Mouse (Mus musculus): Measurements from ENCODE around the gene Akr1a1. TPM values are rescaled to one million over a fixed set of nuclear protein-coding genes. Genes with fewer than 3 reads are reported as not detected.
"Not testable (repeated sequence)": the region's sequence is repeated elsewhere in the genome, so short reads cannot be mapped to it uniquely, and the experiment has no call there.

The Akr1a1 gene
- polyA plus RNA-seq, 1 experiment from 2014 or later, result 817 TPM

DNA sequence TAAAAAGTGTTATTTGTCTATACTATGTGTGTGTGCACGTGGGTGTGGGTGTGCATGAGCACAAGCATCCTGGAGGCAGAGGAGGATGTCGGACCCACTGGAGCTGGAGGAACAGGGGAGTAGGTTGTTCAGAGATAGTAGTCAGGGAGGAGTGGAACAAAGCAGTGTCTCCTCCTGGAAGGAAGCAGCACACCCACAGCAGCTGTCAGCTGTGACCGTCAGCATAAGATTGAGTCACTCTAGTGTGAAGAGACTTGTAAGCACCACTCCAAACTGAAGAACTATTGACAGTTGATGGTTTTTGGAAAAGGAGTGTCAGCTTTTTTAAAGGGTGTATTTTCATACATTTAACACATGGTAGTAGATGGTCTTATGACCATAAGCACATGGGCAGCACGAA, 15.1 kb upstream of the Akr1a1 start:
- Histone ChIP-seq H3K27ac (ENCODE audit: low read length) (no peak overlapping the region), H3K27me3 (ENCODE audit: control insufficient read depth, insufficient read depth, low read depth, low read length) (no peaks in the 10 kb centered on the region), H3K4me3 (ENCODE audit: low read length) (no peak overlapping the region), H3K4me1 (replicated peaks; ENCODE audit: control insufficient read depth, insufficient read depth, low read length) (no peaks in the 10 kb centered on the region), H3K36me3 (ENCODE audit: control insufficient read depth, insufficient read depth, low read length) (no peaks in the 10 kb centered on the region), H3K9me3 (ENCODE audit: control insufficient read depth, low read length) (no peaks in the 10 kb centered on the region), H3K9ac (ENCODE audit: low read length) (no peak overlapping the region), H3K4me2 (ENCODE audit: low read depth, low read length) (no peak overlapping the region)
- no peak for ATAC-seq (ENCODE audit: low read depth)
- WGBS, result 51% methylated on average over 4 of the region's 4 CpGs

DNA sequence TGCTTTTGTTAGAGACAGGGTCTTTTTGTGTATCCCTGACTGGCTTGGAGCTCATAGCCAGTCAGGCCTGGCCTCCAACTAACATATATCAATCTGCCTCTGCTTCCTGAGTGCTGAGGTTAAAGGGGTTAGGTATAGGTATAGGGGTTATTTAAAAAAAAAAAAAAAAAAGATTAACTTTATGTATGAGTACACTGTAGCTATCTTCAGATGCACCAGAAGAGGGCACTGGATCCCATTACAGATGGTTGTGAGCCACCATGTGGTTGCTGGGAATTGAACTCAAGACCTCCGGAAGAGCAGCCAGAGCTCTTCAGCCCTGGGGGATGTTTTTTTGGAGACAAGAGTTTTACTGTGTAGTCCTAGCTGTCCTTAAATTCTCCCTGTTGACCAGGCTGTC, 10.5 kb upstream of the Akr1a1 start:
- Histone ChIP-seq H3K4me2 (ENCODE audit: low read depth, low read length) (no peak overlapping the region), H3K9ac (ENCODE audit: low read length) (no peak overlapping the region), H3K36me3 (ENCODE audit: control insufficient read depth, insufficient read depth, low read length) (no peaks in the 10 kb centered on the region), H3K4me3 (ENCODE audit: low read length) (no peak overlapping the region), H3K27me3 (ENCODE audit: control insufficient read depth, insufficient read depth, low read depth, low read length) (no peaks in the 10 kb centered on the region), H3K9me3 (ENCODE audit: control insufficient read depth, low read length) (no peaks in the 10 kb centered on the region), H3K4me1 (replicated peaks; ENCODE audit: control insufficient read depth, insufficient read depth, low read length) (no peaks in the 10 kb centered on the region; the same call in 1 of the 2 replicates), H3K27ac (ENCODE audit: low read length) (no peak overlapping the region)
- 75% methylated on average over 1 of the region's 1 CpGs for WGBS
- ATAC-seq (ENCODE audit: low read depth), result no peak

- H3K9me3 ChIP-seq (ENCODE audit: control insufficient read depth, low read length), result no peaks in the 10 kb centered on the region
- H3K27me3 ChIP-seq (ENCODE audit: control insufficient read depth, insufficient read depth, low read depth, low read length), result no peaks in the 10 kb centered on the region
- H3K9ac ChIP-seq (ENCODE audit: low read length), result no peak overlapping the region
- WGBS, result 70% methylated on average over 6 of the region's 6 CpGs
- H3K27ac ChIP-seq (ENCODE audit: low read length), result no peak overlapping the region
- no peaks in the 10 kb centered on the region for H3K36me3 ChIP-seq (ENCODE audit: control insufficient read depth, insufficient read depth, low read length)
- ATAC-seq (ENCODE audit: low read depth), result no peak
- H3K4me3 ChIP-seq (ENCODE audit: low read length), result no peak overlapping the region
- H3K4me1 ChIP-seq (replicated peaks; ENCODE audit: control insufficient read depth, insufficient read depth, low read length), result no peaks in the 10 kb centered on the region; the same call in 1 of the 2 replicates
- H3K4me2 ChIP-seq (ENCODE audit: low read depth, low read length), result no peak overlapping the region
Observed at GRCm38 (mm10) chr4:116660829-116661228, 9.3 kb upstream of the Akr1a1 start.

GRCm38 (mm10) chr4:116659916-116660315, 8.4 kb upstream of the Akr1a1 start:
- H3K27ac ChIP-seq (ENCODE audit: low read length); ATAC-seq (ENCODE audit: low read depth): not testable (repeated sequence)

GRCm38 (mm10) chr4:116659474-116659873, 8.0 kb upstream of the Akr1a1 start:
- no peaks in the 10 kb centered on the region for H3K9me3 ChIP-seq (ENCODE audit: control insufficient read depth, low read length)
- H3K4me3 ChIP-seq (ENCODE audit: low read length), result no peak overlapping the region
- WGBS, result 17% methylated on average over 2 of the region's 2 CpGs
- H3K4me2 ChIP-seq (ENCODE audit: low read depth, low read length), result no peak overlapping the region
- H3K27ac ChIP-seq (ENCODE audit: low read length), result no peak overlapping the region
- no peaks in the 10 kb centered on the region for H3K36me3 ChIP-seq (ENCODE audit: control insufficient read depth, insufficient read depth, low read length)
- ATAC-seq (ENCODE audit: low read depth), result peak; percentile 78; the same call in 1 of the 2 replicates
- no peaks in the 10 kb centered on the region for H3K27me3 ChIP-seq (ENCODE audit: control insufficient read depth, insufficient read depth, low read depth, low read length)
- no peaks in the 10 kb centered on the region; the same call in 1 of the 2 replicates for H3K4me1 ChIP-seq (replicated peaks; ENCODE audit: control insufficient read depth, insufficient read depth, low read length)
- H3K9ac ChIP-seq (ENCODE audit: low read length), result no peak overlapping the region

More at GRCm38 (mm10) chr4:116659916-116660315, 8.4 kb upstream of the Akr1a1 start:
- H3K4me1 ChIP-seq (replicated peaks; ENCODE audit: control insufficient read depth, insufficient read depth, low read length); H3K9ac ChIP-seq (ENCODE audit: low read length); H3K4me2 ChIP-seq (ENCODE audit: low read depth, low read length); H3K27me3 ChIP-seq (ENCODE audit: control insufficient read depth, insufficient read depth, low read depth, low read length); H3K36me3 ChIP-seq (ENCODE audit: control insufficient read depth, insufficient read depth, low read length); H3K9me3 ChIP-seq (ENCODE audit: control insufficient read depth, low read length); H3K4me3 ChIP-seq (ENCODE audit: low read length): not testable (repeated sequence)
- 63% methylated on average over 6 of the region's 6 CpGs for WGBS

DNA sequence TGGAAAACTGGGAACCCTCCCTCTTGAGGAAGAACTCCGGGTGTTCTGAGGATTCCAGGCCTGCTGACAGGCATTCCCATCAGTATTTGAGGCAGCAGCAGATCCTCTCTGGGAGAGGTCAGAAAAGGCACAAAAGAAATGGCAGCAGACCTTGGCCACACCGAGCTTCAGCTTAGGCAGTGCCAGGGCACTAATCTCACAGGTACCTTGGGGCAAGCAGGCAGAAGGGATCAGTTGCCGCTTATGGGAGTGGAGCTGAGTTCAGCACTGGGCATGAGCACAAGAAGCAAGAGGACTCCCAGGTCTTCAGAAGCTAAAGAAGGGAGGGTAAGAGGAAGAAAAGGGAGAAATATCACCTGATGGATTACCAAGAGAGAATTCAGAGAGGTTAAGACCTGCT, 6.5 kb upstream of the Akr1a1 start:
- H3K9ac ChIP-seq (ENCODE audit: low read length), result no peak overlapping the region
- no peaks in the 10 kb centered on the region for H3K27me3 ChIP-seq (ENCODE audit: control insufficient read depth, insufficient read depth, low read depth, low read length)
- no peak overlapping the region for H3K4me2 ChIP-seq (ENCODE audit: low read depth, low read length)
- WGBS, result 40% methylated on average over 3 of the region's 3 CpGs
- no peaks in the 10 kb centered on the region; the same call in 1 of the 2 replicates for H3K4me1 ChIP-seq (replicated peaks; ENCODE audit: control insufficient read depth, insufficient read depth, low read length)
- no peak for ATAC-seq (ENCODE audit: low read depth)
- H3K27ac ChIP-seq (ENCODE audit: low read length), result no peak overlapping the region
- no peak overlapping the region for H3K4me3 ChIP-seq (ENCODE audit: low read length)
- H3K36me3 ChIP-seq (ENCODE audit: control insufficient read depth, insufficient read depth, low read length), result no peaks in the 10 kb centered on the region
- no peaks in the 10 kb centered on the region for H3K9me3 ChIP-seq (ENCODE audit: control insufficient read depth, low read length)

- Histone ChIP-seq H3K9me3 (ENCODE audit: control insufficient read depth, low read length) (no peaks in the 10 kb centered on the region), H3K27ac (ENCODE audit: low read length) (no peak overlapping the region), H3K4me3 (ENCODE audit: low read length) (no peak overlapping the region), H3K4me2 (ENCODE audit: low read depth, low read length) (no peak overlapping the region), H3K4me1 (replicated peaks; ENCODE audit: control insufficient read depth, insufficient read depth, low read length) (peaks cover 3% of the 10 kb centered on the region), H3K36me3 (ENCODE audit: control insufficient read depth, insufficient read depth, low read length) (no peaks in the 10 kb centered on the region), H3K27me3 (ENCODE audit: control insufficient read depth, insufficient read depth, low read depth, low read length) (no peaks in the 10 kb centered on the region), H3K9ac (ENCODE audit: low read length) (no peak overlapping the region)
- no peak for ATAC-seq (ENCODE audit: low read depth)
- WGBS, result 65% methylated on average over 3 of the region's 3 CpGs
Observed at GRCm38 (mm10) chr4:116655658-116656057, 4.2 kb upstream of the Akr1a1 start.

- no peak for ATAC-seq (ENCODE audit: low read depth)
- H3K27ac ChIP-seq (ENCODE audit: low read length), result no peak overlapping the region
- no peak overlapping the region for H3K4me2 ChIP-seq (ENCODE audit: low read depth, low read length)
- H3K36me3 ChIP-seq (ENCODE audit: control insufficient read depth, insufficient read depth, low read length), result no peaks in the 10 kb centered on the region
- no peaks in the 10 kb centered on the region for H3K9me3 ChIP-seq (ENCODE audit: control insufficient read depth, low read length)
- H3K9ac ChIP-seq (ENCODE audit: low read length), result no peak overlapping the region
- H3K4me3 ChIP-seq (ENCODE audit: low read length), result no peak overlapping the region
- H3K27me3 ChIP-seq (ENCODE audit: control insufficient read depth, insufficient read depth, low read depth, low read length), result no peaks in the 10 kb centered on the region
- WGBS, result 29% methylated on average over 2 of the region's 2 CpGs
- peaks cover 6% of the 10 kb centered on the region for H3K4me1 ChIP-seq (replicated peaks; ENCODE audit: control insufficient read depth, insufficient read depth, low read length)
Observed at GRCm38 (mm10) chr4:116655100-116655499, 3.6 kb upstream of the Akr1a1 start.

DNA sequence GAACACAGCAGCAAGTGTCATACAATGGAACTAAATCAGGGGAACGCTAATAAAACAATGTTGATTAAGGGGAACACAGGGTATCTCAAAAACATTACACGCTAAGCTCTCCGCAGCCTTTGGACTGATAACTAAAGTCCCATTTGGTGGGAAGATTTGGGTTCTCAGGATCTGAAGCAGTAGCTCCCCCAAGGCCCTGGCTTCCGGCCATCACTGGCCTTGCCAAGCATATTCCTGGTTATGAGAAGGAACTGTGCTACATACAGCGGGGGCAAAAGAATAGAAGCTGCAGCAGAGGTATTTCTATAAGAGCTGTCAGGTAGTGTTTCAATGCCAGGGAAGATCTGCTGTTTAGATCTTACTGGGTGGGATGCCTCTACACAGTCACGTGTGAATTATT, 1.7 kb upstream of the Akr1a1 start:
- no peaks in the 10 kb centered on the region for H3K9me3 ChIP-seq (ENCODE audit: control insufficient read depth, low read length)
- H3K4me1 ChIP-seq (replicated peaks; ENCODE audit: control insufficient read depth, insufficient read depth, low read length), result peaks cover 11% of the 10 kb centered on the region
- H3K4me3 ChIP-seq (ENCODE audit: low read length), result no peak overlapping the region
- H3K4me2 ChIP-seq (ENCODE audit: low read depth, low read length), result no peak overlapping the region
- H3K9ac ChIP-seq (ENCODE audit: low read length), result no peak overlapping the region
- H3K27me3 ChIP-seq (ENCODE audit: control insufficient read depth, insufficient read depth, low read depth, low read length), result no peaks in the 10 kb centered on the region
- WGBS, result 81% methylated on average over 6 of the region's 6 CpGs
- H3K27ac ChIP-seq (ENCODE audit: low read length), result no peak overlapping the region
- peaks cover under 1% of the 10 kb centered on the region; the same call in 1 of the 2 replicates for H3K36me3 ChIP-seq (ENCODE audit: control insufficient read depth, insufficient read depth, low read length)
- ATAC-seq (ENCODE audit: low read depth), result no peak

DNA sequence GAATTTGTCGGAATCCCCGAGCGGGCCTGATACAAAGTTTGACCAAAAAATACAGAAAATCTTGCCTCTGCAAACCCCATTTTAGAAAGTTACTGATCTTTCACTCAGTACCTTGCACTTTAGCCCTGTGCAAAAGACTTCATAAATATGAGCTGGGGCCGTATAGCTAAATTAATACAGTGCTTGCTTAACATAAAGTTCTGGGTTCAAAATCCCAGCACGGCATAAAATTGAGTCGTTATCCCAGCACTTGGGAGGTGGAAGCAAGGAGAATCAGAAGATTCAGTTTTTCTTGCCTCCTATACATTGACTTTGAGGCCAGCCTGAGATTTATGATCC, 286 bp upstream of the Akr1a1 start:
- H3K27ac ChIP-seq (ENCODE audit: low read length), result no peak overlapping the region
- no peaks in the 10 kb centered on the region for H3K9me3 ChIP-seq (ENCODE audit: control insufficient read depth, low read length)
- peaks cover 3% of the 10 kb centered on the region; the same call in 1 of the 2 replicates for H3K36me3 ChIP-seq (ENCODE audit: control insufficient read depth, insufficient read depth, low read length)
- peaks cover 14% of the 10 kb centered on the region for H3K4me1 ChIP-seq (replicated peaks; ENCODE audit: control insufficient read depth, insufficient read depth, low read length)
- H3K4me2 ChIP-seq (ENCODE audit: low read depth, low read length), result peak overlapping the region; percentile 58
- peak overlapping the region; percentile 98 for H3K9ac ChIP-seq (ENCODE audit: low read length)
- no peaks in the 10 kb centered on the region for H3K27me3 ChIP-seq (ENCODE audit: control insufficient read depth, insufficient read depth, low read depth, low read length)
- peak; percentile 13; the same call in 1 of the 2 replicates for ATAC-seq (ENCODE audit: low read depth)
- WGBS, result 7% methylated on average over 6 of the region's 6 CpGs
- H3K4me3 ChIP-seq (ENCODE audit: low read length), result peak overlapping the region; percentile 95

All from lung, embryonic 16.5 days (tissue).